Mouse (Mus musculus) thymus, postnatal 4 days (tissue): ENCODE results near the gene Foxr2.
A peak's percentile ranks its signal among the peaks of the same experiment; 100 is the strongest.

Experiments
- DNase-seq: peaks from one replicate; pipeline ENCODE4 v3.0.0; 2021

The Foxr2 gene

GRCm38 (mm10) chrX:153118486-153118885 lies at the start of gene Foxr2:
Gene Foxr2, plus strand, starts transcription at chrX:153118786.
- DNase-seq, result no peak

DNA sequence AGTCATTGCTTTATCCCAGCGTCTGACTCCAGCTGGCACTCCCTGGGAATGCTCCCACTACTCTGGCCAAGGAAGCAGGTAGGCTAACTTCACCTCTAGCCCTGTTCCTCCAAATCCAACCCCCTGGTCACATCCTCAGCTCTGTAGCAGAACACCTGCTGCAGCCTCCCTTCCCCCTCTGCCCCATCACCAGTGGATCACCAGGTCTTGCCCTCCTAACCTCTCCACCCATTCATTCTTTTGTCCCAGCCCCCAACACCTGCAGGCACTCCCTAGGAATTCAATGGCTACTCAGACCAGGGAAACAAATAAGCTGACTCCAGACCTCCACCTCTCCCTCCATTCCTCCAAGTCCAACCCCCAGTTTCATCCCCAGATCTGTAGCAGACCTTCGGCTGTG lies 427 bp downstream of the Foxr2 start:
- DNase-seq, result no peak

- DNase-seq, result peak; percentile 71
Measured at GRCm38 (mm10) chrX:153139734-153140515, 21.3 kb downstream of the Foxr2 start, which contains the start of gene Rragb. Gene Rragb, plus strand, starts transcription at chrX:153139981.

- no peak for DNase-seq
Measured at GRCm38 (mm10) chrX:153142656-153143055, 24.1 kb downstream of the Foxr2 start.

DNA sequence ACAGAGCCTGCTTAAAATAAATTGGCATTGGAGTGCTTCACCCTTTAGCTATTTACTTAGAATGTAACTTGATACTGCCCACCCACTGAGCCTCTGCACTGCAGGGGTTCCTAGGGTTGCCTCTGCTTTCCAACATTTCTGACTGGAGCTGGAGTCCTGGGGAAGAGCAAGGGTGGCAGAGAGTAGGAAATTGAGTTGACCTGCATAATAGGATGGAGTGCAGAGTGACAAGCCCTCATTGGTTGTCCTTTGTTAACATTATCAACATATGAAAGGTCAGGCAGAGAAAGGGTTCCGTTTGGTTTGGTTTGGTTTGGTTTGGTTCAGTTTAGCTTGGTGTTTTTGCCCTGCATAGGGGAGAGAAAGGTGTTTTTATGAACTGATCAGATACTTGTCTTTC lies 33.2 kb downstream of the Foxr2 start:
- no peak for DNase-seq

DNA sequence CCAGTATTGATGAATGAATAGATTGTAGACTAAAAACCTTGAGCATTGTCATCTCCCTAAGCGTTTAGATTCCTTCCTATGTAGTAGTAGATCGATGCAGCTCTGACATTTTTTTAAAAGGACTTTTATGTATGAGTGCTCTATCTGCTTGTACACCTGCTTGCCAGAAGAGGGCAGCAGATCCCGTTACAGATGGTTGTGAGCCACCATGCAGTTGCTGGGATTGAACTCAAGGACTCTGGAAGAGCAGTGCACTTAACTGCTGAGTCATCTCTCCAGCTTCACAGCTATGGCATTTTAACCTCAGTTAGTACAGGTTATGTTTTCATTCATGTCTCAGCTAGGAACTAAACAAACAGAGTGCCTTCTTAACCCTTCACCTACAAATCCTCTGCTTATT lies 36.7 kb downstream of the Foxr2 start:
- peak; percentile 41 for DNase-seq

- DNase-seq, result peak; percentile 49
Measured at GRCm38 (mm10) chrX:153174786-153175185, 56.2 kb downstream of the Foxr2 start.

DNA sequence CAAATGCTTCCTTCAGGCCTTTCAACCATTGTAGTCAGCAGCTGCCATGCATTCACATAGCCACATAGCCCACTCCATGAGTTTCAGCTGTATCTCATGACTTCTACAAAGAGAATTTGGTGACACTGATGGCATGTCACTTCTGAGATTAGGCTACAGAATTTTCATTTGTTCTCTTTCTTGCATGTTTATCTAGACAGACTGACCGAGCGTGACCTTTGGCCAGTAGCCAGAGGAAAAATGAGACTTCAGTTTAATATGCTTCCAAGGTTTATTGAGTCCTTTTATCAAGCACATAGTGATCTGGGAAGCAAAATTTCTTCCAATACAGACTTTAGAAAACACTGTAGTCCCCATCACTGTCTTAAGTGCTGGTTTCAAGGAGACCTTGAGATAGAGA lies 63.6 kb downstream of the Foxr2 start:
- DNase-seq, result no peak
